Mouse (Mus musculus): ENCODE data around the gene Il25. TPM values are rescaled to one million over a fixed set of nuclear protein-coding genes. Genes with fewer than 3 reads are reported as not detected.
A peak's percentile ranks its signal among the peaks of the same experiment; 100 is the strongest.
"Not testable (repeated sequence)": the region's sequence is repeated elsewhere in the genome, so short reads cannot be mapped to it uniquely, and the experiment has no call there.

Il25 gene
- total RNA-seq, 2 experiments from 2014 or later, result not detected

- ATAC-seq (ENCODE audit: poor library complexity, severe bottlenecking), result no peak
These were observed 5.9 kb upstream of the Il25 start for GRCm38 (mm10) chr14:54926401-54927158.

GRCm38 (mm10) chr14:54927296-54927695 is 5.2 kb upstream of the Il25 start:
- no peak for ATAC-seq (ENCODE audit: poor library complexity, severe bottlenecking)

DNA sequence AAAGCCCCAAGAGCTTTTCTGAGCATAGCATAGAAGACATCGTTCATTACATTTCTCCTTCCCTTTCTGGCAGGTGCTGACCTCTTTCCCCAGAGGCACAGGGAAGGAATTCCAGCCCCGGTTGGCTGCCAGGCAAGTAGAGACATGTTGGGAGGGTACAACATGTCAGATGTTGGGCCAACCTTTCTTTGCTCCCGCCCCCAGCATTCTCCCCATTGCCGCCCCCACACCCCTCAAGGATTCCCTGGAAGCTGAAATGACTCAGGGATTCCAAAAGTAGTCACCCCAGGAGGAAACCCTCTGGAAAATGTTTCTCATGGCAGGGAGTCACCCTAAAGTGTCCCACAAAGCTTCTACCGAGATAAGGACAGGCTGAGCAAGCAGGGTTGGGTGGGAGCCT is 2.7 kb upstream of the Il25 start:
- ATAC-seq (ENCODE audit: poor library complexity, severe bottlenecking), result no peak

DNA sequence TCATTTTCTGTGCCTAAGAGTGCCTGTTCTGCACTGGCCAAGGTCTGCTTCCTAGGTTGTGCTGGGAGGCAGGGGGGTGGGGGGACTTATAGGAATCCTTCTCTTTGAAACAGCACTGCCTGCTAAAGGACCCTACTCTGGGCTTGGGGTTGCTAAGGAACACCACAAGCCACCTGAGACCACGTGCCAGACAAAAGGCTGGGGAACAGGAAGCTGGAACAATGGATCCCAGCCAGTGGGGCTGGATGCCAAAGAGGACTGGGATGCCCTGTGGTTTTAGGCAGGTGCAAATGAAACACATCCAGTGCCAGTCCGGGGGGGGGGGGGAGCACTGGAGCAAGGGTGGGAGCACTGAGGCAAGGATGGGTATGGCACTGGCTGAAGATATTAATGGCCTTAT is 2.1 kb upstream of the Il25 start:
- ATAC-seq (ENCODE audit: poor library complexity, severe bottlenecking), result no peak

DNA sequence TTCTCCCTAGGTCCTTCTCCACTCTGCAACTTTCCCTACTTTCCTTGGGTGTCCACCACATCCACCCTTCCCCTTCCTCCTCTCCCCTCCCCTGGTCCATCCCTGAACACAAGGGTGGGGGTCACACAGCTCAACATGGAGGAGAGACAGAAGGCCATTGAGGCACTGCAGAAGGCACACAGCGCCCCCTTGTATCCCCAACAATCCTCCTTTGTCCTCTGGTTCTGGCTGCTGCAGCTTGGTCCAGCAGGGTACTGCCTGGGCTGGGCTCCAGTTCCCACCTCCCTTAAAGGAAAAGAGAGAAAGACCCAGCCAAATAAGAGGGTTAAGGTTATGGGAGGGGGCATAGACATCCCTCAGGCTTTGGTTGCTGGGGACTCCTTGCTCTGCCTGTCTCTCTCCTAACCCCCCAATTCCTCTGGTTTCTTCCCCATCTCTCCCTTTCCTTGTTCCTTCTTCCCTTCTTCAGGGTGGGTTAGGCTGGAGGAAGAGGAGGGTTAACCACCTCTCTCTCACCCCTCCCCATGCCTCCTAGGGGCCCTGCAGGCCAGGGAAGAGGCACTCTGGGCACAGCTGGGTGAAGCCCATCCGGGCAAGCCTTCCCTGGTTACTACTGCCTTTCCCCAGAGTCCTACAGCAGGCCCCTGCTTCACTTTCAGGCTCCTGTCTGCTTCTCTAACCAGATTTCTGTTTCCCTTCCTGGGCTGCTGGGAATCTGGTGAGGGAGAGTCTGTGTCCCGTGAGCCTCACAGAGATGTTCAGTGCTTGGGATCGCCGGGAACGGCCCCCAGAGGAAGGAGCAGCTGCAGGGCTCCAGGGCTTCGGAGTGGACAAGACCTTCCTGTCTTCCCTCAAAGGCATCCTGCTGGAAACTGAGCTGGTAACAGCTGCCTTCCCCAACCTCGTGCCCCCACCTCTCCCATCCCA is 3.7 kb downstream of the Il25 start, which contains the start of gene Cmtm5:
TSS of gene Cmtm5 (plus strand) at position 358 of the 927 bp plus-strand sequence.
- ATAC-seq (ENCODE audit: poor library complexity, severe bottlenecking), result no peak

DNA sequence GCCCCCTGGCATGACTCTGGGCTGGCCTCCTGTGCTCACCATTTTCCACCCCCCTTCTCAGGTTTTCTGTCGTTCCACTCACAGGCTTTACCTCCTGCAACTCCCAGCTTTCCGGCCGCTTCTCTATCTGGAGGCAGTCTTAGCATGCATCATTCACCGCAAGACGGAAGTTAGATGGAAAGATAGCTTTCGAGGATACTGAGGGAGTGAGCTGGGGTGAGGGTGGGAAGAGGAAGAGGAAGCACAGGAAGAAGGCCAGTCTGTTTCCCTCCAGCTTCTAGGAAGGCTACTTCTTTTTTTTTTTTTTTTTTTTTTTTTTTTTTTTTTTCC is 4.3 kb downstream of the Il25 start:
- no peak for ATAC-seq (ENCODE audit: poor library complexity, severe bottlenecking)

DNA sequence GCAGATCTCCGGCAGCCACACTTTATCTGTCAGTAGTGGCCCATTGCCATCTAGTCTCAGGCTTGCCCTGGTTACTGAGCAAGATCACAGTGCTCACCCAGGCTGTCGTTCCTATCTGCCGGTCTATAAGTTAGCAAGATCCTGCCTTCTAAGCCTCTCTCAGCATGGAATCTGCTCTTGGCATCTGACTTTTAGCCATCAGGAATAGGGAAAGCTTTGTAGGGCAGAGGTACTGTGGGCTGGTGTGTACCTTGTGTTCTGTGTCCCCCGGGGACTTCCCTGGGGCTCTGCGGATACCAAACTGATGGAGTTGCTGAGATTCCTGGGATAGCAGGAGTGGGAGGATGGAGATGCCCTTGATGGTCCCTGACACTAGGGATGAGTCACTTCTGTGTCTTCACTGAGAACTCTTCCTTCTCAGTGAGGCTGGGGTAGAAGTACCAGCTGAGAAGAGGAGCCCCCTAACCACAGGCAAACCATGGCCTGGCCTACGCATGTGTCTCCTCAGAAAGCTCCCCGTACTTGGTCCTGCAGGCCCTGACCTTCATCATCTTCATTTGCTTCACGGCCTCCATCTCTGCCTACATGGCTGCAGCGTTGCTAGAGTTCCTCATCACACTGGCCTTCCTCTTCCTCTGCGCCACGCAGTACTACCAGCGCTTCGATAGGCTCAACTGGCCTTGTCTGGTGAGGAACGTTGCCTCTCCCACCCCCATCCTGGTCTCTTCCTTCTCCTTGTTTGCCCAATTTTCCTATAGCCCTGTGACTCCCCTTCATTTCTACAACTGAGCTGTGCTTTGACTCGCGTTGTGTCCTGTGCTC is 5.1 kb downstream of the Il25 start:
- no peak for ATAC-seq (ENCODE audit: poor library complexity, severe bottlenecking)

GRCm38 (mm10) chr14:54938431-54939219 is 6.1 kb downstream of the Il25 start:
- no peak for ATAC-seq (ENCODE audit: poor library complexity, severe bottlenecking)

GRCm38 (mm10) chr14:54939434-54940175 is 7.1 kb downstream of the Il25 start:
- ATAC-seq (ENCODE audit: poor library complexity, severe bottlenecking), result peak; percentile 75

- ATAC-seq (ENCODE audit: poor library complexity, severe bottlenecking), result no peak
These were observed 7.7 kb downstream of the Il25 start for GRCm38 (mm10) chr14:54940176-54940530.

DNA sequence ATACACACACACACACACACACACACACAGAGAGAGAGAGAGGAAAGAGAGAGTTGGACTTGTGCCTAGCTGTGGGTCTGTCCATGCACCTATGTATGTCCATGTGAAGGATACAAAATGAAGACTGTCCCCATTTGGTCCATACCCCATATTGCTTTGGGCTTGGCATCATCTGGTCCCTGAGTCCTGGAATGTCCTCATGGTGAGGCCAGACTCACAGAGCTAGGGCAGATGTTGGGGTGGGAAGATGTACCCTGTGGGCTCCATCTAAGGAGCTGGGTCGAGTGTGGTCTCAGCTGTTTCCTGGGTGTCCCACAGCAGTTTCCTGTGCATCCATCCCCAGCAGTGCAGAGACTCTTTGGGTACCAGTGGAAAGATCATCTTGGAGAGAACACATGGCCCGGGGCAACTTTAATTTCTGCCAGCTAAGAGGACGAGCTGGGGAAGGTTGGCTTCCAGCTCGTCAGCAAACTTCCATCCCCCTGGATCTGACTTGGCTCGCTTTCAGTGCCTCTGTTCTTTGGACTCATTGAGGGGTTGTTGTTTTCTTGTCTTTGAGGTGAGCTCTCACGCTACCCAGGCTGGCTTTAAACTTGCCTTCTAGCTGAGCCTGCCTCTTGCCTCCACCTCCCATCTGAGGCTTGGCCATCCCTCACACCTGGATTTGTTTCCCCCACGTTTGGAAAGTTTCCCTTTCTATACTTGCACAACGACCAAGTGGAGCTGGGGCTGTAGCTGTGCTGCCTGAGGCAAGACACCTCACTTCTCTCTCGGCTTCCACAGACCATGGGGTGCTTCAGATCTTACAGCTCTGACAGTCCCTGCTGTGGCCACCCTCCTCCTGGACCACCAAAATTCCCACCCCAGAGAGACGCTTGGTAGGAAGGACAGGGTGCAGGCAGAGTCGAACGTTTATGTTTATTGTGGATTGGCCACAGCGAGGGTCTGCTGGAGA is 8.8 kb downstream of the Il25 start:
- no peak for ATAC-seq (ENCODE audit: poor library complexity, severe bottlenecking)

- ATAC-seq (ENCODE audit: poor library complexity, severe bottlenecking), result no peak
These were observed 10.0 kb downstream of the Il25 start for GRCm38 (mm10) chr14:54942479-54942878.

DNA sequence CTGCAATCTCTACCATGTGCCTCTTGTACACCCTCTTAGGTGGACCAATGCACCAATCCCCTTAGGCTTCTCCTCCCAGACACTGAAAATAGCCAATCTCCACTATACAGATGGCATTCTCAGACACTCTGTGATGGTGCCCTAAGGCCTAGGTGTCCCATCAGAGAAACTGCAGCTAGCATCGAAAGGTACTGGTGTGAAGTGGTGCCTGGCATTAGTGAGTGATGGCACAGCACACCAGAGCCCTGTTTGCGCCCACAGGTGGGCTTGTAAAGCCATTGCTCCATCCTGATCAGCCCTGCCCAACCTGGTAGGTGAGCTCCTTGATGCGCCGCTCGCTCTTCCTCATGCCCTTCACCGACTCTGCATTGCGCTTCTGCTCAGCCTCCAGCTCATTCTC is 11.5 kb downstream of the Il25 start:
- no peak for ATAC-seq (ENCODE audit: poor library complexity, severe bottlenecking)

GRCm38 (mm10) chr14:54944939-54945338 is 12.4 kb downstream of the Il25 start:
- no peak for ATAC-seq (ENCODE audit: poor library complexity, severe bottlenecking)

- ATAC-seq (ENCODE audit: poor library complexity, severe bottlenecking), result no peak
These were observed 13.6 kb downstream of the Il25 start for GRCm38 (mm10) chr14:54945975-54946704.

DNA sequence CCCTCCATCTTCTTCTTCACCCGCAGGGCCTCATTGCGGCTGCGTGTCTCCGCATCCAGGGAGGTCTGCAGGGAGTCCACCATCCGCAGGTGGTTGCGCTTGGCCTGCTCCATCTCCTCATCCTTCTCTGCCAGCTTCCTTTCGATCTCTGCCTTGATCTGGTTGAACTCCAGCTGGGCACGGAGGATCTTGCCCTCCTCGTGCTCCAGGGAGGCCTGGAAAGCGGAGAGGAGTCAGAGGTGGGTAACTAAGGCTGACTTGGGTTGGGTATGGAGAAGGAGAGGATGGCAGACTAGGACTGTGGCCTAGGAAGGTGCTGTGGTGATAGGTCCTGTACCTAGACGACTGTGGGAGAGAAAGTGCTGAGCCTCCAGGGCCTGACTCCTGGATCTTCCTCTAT is 14.5 kb downstream of the Il25 start:
- not testable (repeated sequence) for ATAC-seq (ENCODE audit: poor library complexity, severe bottlenecking)

DNA sequence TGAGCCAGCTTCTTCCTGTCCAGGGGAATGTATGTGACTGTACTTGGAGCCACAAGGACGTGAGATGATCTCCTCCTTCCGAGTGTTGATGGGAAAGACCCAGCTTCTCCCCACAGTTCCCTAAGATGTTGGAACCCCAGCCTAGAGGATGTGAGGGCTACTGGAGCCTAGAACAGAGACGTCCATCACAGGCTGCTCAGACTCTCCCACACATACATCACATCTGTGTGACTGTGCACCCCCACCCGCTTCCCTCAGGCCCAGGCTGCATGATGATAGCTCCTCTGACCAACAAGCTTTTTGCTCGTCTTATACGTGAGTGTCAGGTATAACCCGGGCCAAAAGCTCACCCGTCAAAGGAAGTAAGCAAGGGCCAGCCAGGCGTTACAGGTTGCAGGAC is 16.3 kb downstream of the Il25 start:
- ATAC-seq (ENCODE audit: poor library complexity, severe bottlenecking), result no peak

DNA sequence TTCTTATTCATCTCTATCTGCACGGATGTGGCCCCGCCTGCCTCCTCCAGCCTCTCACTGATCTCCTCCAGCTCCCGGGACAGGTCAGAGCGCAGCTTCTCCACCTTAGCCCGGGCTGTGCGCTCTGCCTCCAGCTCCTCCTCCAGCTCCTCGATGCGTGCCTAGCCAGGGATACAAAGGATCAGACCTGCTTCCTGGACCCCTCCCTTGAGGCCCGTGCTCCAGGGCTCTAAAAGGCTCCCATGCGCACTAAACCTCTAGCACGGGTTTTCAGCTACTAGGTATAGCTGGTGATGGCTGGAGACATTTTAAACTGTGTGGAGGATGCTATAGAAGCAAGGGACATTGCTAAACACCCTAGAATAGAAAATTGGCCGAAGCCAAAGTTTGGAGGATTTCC is 18.0 kb downstream of the Il25 start:
- ATAC-seq (ENCODE audit: poor library complexity, severe bottlenecking), result no peak
